Mouse (Mus musculus) testis, adult 2 months (tissue): ENCODE results near the gene Pcx.

Experiments used
- CTCF ChIP-seq: fragments of 200-500 bp; IDR thresholded peaks from 2 replicates; pipeline ENCODE4 v1.5.1; 2012; ENCODE audit warnings: low read depth, mild to moderate bottlenecking, inconsistent platforms, low read length, moderate library complexity; ENCODE audit not compliant: control insufficient read depth, insufficient read depth, insufficient replicate concordance
- POLR2A ChIP-seq: fragments of 200-500 bp; IDR thresholded peaks from 2 replicates; pipeline ENCODE4 v1.6.1; 2012; ENCODE audit warnings: low read depth, mild to moderate bottlenecking, inconsistent platforms, low read length, moderate library complexity; ENCODE audit not compliant: control insufficient read depth

DNA sequence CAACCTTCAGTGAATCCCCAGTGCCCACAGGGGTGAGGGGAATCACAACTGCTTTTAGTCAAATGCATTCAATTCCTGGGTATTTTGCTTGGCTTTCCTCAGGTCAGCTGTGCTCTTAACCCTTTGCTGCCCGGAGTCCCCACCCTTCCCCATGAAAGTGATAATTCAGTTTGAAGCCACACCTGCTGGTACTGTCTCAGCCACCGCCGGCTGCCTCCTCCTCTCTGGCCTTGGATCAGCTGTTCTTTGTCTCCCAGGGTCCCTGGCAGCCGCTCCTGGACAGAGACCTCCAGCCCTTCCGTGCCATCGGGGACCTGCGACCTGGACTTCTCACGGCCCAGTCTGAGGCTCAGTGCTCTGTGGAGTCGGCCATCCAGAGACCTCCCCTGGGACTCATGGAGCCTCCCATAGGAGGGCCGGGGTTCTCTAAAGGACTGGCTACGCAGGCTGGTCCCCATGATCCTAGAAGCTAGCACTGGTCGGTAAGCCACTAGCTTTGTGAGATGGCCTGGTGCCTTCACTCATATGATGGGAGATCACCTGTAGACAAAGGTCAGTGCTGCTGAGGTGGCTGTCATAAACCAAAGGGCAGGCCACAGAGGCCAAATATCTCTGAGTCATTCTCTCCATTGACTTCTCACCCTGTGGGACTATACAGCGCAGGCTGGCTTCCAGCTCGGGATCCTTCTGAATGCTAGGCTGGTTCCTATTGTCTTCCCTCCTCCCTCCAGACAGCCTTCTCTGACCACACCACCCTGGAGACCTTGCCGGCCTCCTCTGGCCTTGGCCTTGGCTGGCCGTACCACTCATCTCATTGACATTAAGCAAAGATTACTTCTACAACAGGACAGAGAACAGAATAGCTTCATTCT is 12.0 kb upstream of the Pcx start, which contains the start of gene 2010003K11Rik:
- TF ChIP-seq POLR2A, result no peak
- no peak for TF ChIP-seq CTCF
